Mouse (Mus musculus): Measurements from ENCODE around the gene Tex12. TPM values are rescaled to one million over a fixed set of nuclear protein-coding genes. Genes with fewer than 3 reads are reported as not detected.

Gene Tex12
- total RNA-seq, 2 experiments from 2014 or later, result not detected

DNA sequence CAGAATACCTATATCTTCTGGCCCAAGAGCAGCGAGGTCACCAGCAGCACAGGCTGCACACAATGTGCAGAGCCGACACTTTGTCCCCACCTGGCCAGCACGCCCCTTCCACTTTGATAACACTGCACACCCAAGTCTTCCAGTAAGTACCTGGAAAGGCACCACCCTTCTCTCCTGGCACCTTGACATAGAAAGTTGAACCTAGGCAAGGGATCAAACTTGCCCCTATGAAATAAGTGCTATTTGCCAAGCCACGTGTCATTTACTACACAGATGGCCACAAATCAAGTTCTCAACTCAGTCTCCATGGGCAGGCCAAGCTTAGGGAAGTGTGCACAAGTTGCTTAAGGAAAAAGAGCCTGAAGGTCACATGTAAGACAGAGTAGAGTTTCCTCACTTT, 25.8 kb upstream of the Tex12 start:
- no peak for TF ChIP-seq CTCF (conservative IDR thresholded peaks at IDR 0.05)
- no peak overlapping the region for H3K4me3 ChIP-seq
- H3K27ac ChIP-seq, result no peak overlapping the region
- DNase-seq (ENCODE audit: low spot score in 2 of 2), result no peak

GRCm38 (mm10) chr9:50585145-50585818, 24.2 kb upstream of the Tex12 start:
- DNase-seq (ENCODE audit: low spot score in 2 of 2), result no peak
- no peak for TF ChIP-seq CTCF (conservative IDR thresholded peaks at IDR 0.05)
- no peak overlapping the region for H3K4me3 ChIP-seq
- H3K27ac ChIP-seq, result no peak overlapping the region

DNA sequence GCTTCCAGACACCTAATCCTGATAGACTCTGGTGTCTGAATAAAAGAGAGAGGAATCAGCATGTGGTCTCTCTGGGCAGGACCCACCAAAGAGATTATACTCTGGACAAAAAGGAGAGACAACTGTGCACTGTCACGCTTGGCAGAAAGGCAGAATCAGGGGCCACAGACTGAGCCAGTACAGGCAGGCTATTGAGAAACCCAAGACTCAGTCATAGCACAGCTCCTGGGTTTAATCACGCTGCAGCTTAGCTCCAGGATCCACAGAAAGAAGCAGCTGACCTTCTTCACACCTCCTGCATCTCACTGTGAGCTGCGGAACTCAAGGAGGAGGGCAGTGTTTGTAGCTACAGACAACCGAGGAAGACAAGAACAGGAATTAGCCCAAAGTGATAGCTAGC, 19.2 kb upstream of the Tex12 start:
- Histone ChIP-seq H3K27ac (no peak overlapping the region), H3K4me3 (no peak overlapping the region)
- no peak for TF ChIP-seq CTCF (conservative IDR thresholded peaks at IDR 0.05)
- no peak for DNase-seq (ENCODE audit: low spot score in 2 of 2)

GRCm38 (mm10) chr9:50569599-50570525, 8.7 kb upstream of the Tex12 start:
- no peak for TF ChIP-seq CTCF (conservative IDR thresholded peaks at IDR 0.05)
- Histone ChIP-seq H3K27ac (no peak overlapping the region), H3K4me3 (no peak overlapping the region)
- DNase-seq (ENCODE audit: low spot score in 2 of 2), result no peak

DNA sequence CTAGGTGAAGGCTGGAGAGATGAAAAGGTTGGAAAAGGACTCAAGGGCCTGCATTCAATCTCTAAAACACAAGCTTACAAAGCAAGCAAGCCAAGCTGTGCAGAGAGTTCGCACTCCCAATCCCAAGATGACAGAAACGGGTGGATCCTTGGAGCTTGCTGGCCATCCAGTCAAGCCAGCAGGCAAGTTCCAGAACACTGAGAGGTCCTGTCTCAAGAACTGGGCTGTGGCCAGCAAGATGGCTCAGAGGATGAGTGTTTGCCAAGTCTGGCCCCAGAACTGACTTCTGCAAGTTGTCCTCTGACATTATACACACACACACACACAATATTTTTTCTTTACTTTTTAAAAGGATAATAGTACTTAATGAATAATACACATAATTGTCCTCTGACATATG, 6.8 kb upstream of the Tex12 start:
- no peak overlapping the region for H3K4me3 ChIP-seq
- TF ChIP-seq CTCF (conservative IDR thresholded peaks at IDR 0.05), result no peak
- H3K27ac ChIP-seq, result no peak overlapping the region
- no peak for DNase-seq (ENCODE audit: low spot score in 2 of 2)

DNA sequence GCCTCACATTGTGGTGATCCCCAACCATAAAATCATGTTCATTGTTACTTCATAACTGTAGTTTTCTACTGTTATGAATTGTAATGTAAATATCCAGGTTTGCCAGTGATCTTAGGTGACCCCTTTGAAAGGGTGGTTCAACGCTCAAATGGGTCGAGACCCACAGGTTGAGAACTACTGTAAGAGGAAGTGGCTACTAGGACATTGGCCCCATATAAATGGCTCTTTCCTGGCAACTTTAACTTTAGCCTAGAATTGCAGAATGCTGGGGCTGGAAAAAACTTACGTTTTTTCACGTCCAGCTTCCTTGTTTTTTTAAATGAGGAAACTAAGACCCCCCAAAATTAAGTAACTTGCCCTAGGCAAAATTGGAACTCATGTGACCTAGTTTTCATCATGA, 6.2 kb upstream of the Tex12 start:
- no peak overlapping the region for H3K4me3 ChIP-seq
- no peak for TF ChIP-seq CTCF (conservative IDR thresholded peaks at IDR 0.05)
- DNase-seq (ENCODE audit: low spot score in 2 of 2), result no peak
- H3K27ac ChIP-seq, result no peak overlapping the region

- 0 out of 2 replicates have a peak overlapping the region, but pooled peaks have one; percentile 4 for H3K27ac ChIP-seq
- no peak overlapping the region for H3K4me3 ChIP-seq
- DNase-seq (ENCODE audit: low spot score in 2 of 2), result no peak
- no peak for TF ChIP-seq CTCF (conservative IDR thresholded peaks at IDR 0.05)
These were observed 4.8 kb upstream of the Tex12 start for GRCm38 (mm10) chr9:50565940-50566339.

DNA sequence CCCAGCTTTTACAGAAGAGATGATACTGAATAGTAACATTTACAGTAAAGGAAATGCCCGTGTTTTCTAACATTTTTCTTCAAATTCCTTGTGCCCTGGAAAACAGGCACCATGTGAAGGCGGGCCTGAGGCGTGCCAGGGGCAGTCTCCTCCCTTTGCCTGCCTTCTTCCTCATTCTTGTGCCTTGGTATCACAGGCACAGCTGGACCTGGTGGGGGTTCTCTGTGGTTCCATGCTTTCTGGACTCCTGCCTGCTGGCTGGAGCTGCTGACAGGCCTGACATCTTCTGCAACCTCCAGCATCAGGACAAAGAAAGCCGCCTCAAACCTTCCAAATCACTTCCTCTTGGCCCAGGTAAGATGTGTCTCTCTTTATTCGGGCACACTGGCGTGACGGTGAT, 4.0 kb upstream of the Tex12 start:
- H3K4me3 ChIP-seq, result no peak overlapping the region
- no peak overlapping the region for H3K27ac ChIP-seq
- no peak for DNase-seq (ENCODE audit: low spot score in 2 of 2)
- TF ChIP-seq CTCF (conservative IDR thresholded peaks at IDR 0.05), result no peak

DNA sequence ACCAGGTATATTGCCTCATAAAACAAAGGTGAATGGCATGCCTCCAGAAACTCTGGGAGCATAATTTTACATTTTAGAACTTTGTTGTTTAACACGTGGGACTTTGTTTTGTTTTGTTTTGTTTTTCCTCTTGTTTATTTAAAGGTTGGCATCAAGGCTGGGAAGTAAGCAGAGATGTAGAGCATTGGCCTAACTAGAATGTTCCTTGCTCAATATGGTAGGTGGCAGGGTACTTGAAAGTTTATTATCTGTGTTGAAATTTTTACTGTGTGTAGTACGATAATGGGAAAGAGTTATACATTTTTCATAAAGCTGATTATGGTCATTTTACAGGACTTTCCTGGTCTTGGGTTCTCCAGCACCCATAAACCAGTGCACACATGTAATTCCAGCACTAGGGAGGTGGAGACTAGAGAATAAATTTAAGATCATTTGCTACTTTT, 814 bp upstream of the Tex12 start:
- TF ChIP-seq CTCF (conservative IDR thresholded peaks at IDR 0.05), result no peak
- no peak overlapping the region for H3K27ac ChIP-seq
- H3K4me3 ChIP-seq, result no peak overlapping the region
- no peak for DNase-seq (ENCODE audit: low spot score in 2 of 2)

DNA sequence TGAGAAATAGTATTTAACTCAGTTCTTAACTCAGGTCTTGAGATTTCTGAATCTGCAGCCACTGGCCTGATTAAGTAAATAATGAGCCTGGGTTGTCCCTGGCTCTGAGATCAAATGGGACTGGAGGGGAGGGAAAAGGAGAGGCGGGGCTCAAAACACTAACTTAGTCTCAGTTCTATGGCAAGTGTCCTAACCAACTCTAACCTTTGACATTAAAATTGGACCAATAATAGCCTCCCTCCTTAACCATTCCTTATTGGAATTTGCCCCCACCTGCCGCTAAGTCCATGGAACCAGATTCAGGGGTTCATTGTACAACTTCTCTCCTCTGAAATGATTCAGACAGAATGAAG, 6.1 kb downstream of the Tex12 start, which contains the start of gene Bco2:
Gene Bco2, minus strand, starts transcription at position 88 of the 353 bp plus-strand sequence.
- Histone ChIP-seq H3K4me3 (peak within 1 kb of the TSS; percentile 62), H3K27ac (peak within 1 kb of the TSS; percentile 95)
- no peak for DNase-seq (ENCODE audit: low spot score in 2 of 2)
- TF ChIP-seq CTCF (conservative IDR thresholded peaks at IDR 0.05), result no peak

- DNase-seq (ENCODE audit: low spot score in 2 of 2), result peak; percentile 62 to 83
- peak within 1 kb of the TSS; percentile 62 for H3K4me3 ChIP-seq
- H3K27ac ChIP-seq, result peak within 1 kb of the TSS; percentile 95
- TF ChIP-seq CTCF (conservative IDR thresholded peaks at IDR 0.05), result peak; percentile 41
These were observed 6.7 kb downstream of the Tex12 start, which contains the start of gene Il18 for GRCm38 (mm10) chr9:50554241-50555093. Il18 (plus strand) TSS chr9:50554827.

GRCm38 (mm10) chr9:50553547-50553946, 7.6 kb downstream of the Tex12 start:
- Histone ChIP-seq H3K27ac (peak overlapping the region; percentile 95), H3K4me3 (no peak overlapping the region)
- no peak for TF ChIP-seq CTCF (conservative IDR thresholded peaks at IDR 0.05)

DNA sequence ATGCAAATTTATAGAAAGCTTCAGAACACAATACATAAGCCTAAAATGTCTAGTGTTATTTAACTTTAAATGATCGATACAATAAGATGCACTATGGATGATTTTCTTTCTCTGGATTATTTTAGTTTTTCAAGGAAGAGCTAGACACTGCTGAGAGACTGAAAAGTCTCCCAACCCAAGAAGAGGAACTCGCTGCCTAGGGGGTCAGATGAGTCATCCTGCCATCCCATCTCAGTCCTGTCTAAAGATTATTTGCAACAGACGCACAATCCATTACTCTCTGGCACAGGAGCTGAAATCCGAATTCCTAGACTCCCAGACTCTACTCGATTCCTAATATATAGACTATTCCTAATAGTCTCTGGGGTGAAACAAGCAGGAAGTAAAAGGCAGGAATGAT, 8.9 kb downstream of the Tex12 start:
- Histone ChIP-seq H3K4me3 (no peak overlapping the region), H3K27ac (no peak overlapping the region)
- TF ChIP-seq CTCF (conservative IDR thresholded peaks at IDR 0.05), result no peak
- DNase-seq (ENCODE audit: low spot score in 2 of 2), result no peak

More at GRCm38 (mm10) chr9:50553547-50553946, 7.6 kb downstream of the Tex12 start:
- DNase-seq (ENCODE audit: low spot score in 2 of 2), result no peak

All from layer of hippocampus, adult 2 months (tissue).